8 mouse cellular contexts compared by ENCODE assay signal in genomic region chr9:107975399-107976386, GRCm38 (mm10). TPM values are rescaled to one million over a fixed set of nuclear protein-coding genes. Genes with fewer than 3 reads are reported as not detected.
DNase-seq lines count a peak whose midpoint lies in the region; ATAC-seq and TF ChIP-seq lines count a peak whose summit lies in the region.

Gene Uba7 (plus strand): TSS chr9:107975505.

- 37% methylated on average over 12 of the region's 12 CpGs for WGBS in heart, embryonic 13.5 days

- peaks cover 81% of the 10 kb centered on the region for H3K4me1 ChIP-seq in heart, embryonic 13.5 days

- peak within 1 kb of the TSS; percentile 81 for H3K9ac ChIP-seq in heart, embryonic 13.5 days

- DNase-seq in lung, adult 18-20 months = peak; percentile 36 to 48
- DNase-seq in lung, postnatal 14 days = no peak
- no peak for DNase-seq in adrenal gland, postnatal 4 days (ENCODE audit: low spot score in 2 of 2)
- peak; percentile 16 to 35 for DNase-seq in kidney, postnatal 4 days
- DNase-seq in left cerebral cortex, adult 11 months (ENCODE audit: low spot score) = no peak
- DNase-seq in left cerebral cortex, adult 8-10 months (ENCODE audit: low spot score in 2 of 2) = no peak

- H3ac ChIP-seq in myocyte (ENCODE audit: control insufficient read depth, insufficient read length) = no peak within 1 kb of the TSS

- peaks cover 41% of the 10 kb centered on the region for H3K36me3 ChIP-seq in heart, embryonic 13.5 days
- H3K36me3 ChIP-seq in myocyte (ENCODE audit: control insufficient read depth, insufficient read depth) = no peaks in the 10 kb centered on the region

- peak within 1 kb of the TSS; percentile 98 for H3K27ac ChIP-seq in heart, embryonic 13.5 days (replicated peaks)

- no peaks in the 10 kb centered on the region for H3K79me2 ChIP-seq in myocyte (ENCODE audit: control insufficient read depth, insufficient read depth)

- TF ChIP-seq POLR2A in myocyte (IDR thresholded peaks at IDR 0.05; ENCODE audit: insufficient read length, low read depth) = no peak

- H3K9me3 ChIP-seq in heart, embryonic 13.5 days = no peaks in the 10 kb centered on the region

- peak within 1 kb of the TSS; percentile 49 for H3K4me3 ChIP-seq in heart, embryonic 13.5 days
- no peak within 1 kb of the TSS for H3K4me3 ChIP-seq in myocyte

- ATAC-seq in heart, embryonic 13.5 days (ENCODE audit: extremely low read depth, insufficient number of reproducible peaks, low FRiP score, low TSS enrichment) = no peak; the same call in 1 of the 2 replicates

- H3K27me3 ChIP-seq in heart, embryonic 13.5 days (replicated peaks) = no peaks in the 10 kb centered on the region
- H3K27me3 ChIP-seq in myocyte (ENCODE audit: control insufficient read depth, insufficient read depth, insufficient read length) = no peaks in the 10 kb centered on the region

- peak within 1 kb of the TSS; percentile 81 for H3K4me2 ChIP-seq in heart, embryonic 13.5 days
- peak within 1 kb of the TSS; percentile 67 for H3K4me2 ChIP-seq in myocyte (ENCODE audit: low read depth)

TF ChIP-seq in myocyte, 11 proteins besides CTCF, POLR2A, EP300 and RAD21:
- no peak for TF ChIP-seq TCF3 (IDR thresholded peaks at IDR 0.05; ENCODE audit: insufficient read length, low read depth)
- TF ChIP-seq E2F4 (IDR thresholded peaks at IDR 0.05; ENCODE audit: insufficient read depth) = no peak
- TF ChIP-seq MYOG (IDR thresholded peaks at IDR 0.05; ENCODE audit: control insufficient read depth in 1 of 3, insufficient read depth in 1 of 3, insufficient read length in 2 of 3, low read depth in 2 of 3) = no peak
- no peak for TF ChIP-seq TCF12 (IDR thresholded peaks at IDR 0.05; ENCODE audit: insufficient read depth, poor library complexity, severe bottlenecking)
- TF ChIP-seq POLR2AphosphoS2 (IDR thresholded peaks at IDR 0.05; ENCODE audit: insufficient read length, low read depth) = no peak
- TF ChIP-seq SRF (IDR thresholded peaks at IDR 0.05; ENCODE audit: control insufficient read depth, insufficient read length, low read depth) = no peak
- TF ChIP-seq USF1 (IDR thresholded peaks at IDR 0.05; ENCODE audit: low read depth) = no peak
- no peak for TF ChIP-seq MAX (IDR thresholded peaks at IDR 0.05; ENCODE audit: low read depth)
- TF ChIP-seq CEBPB (IDR thresholded peaks at IDR 0.05; ENCODE audit: insufficient read depth, poor library complexity, severe bottlenecking) = no peak
- no peak for TF ChIP-seq MYOD1 (IDR thresholded peaks at IDR 0.05; ENCODE audit: control insufficient read depth in 1 of 3, insufficient read length in 2 of 3, low read depth in 2 of 3)
- TF ChIP-seq REST (IDR thresholded peaks at IDR 0.05; ENCODE audit: insufficient read depth, insufficient read length) = no peak
TF ChIP-seq in myocyte: peak in this region for 0.

RNA-seq across cellular contexts. Expression of gene Uba7, which starts in this region (rescaled TPM):
- total RNA-seq in adrenal gland, postnatal 4 days (2021) = 10 to 100 TPM; 21.8 to 32.0 TPM
- 31.7 and 35.0 TPM in 2 replicates for polyA plus RNA-seq in heart, embryonic 13.5 days (2015; fragmentation: Nextera tagmentation; extraction: Ambion mirVana)
- polyA plus RNA-seq in myocyte (2012; fragmentation: generic; extraction: Trizol) = 1.2 TPM
- 1 to 10 TPM; 6.1 to 8.4 (median 6.7) TPM for total RNA-seq in left cerebral cortex, adult 8-10 months (2022)

Comparison
In these comparisons a context has a peak if more than half of its experiments do, and no peak if none do; other contexts are left out.
1. RNA of gene Uba7 (polyA plus RNA-seq): 31.7 to 35.0 TPM in heart, embryonic 13.5 days; 1.2 TPM in myocyte (single experiment); every median in the first group is over 10 times any median in the second.
2. DNase-seq: peak in lung, adult 18-20 months (2 of 2) and kidney, postnatal 4 days (2 of 2); none in lung, postnatal 14 days (single experiment), adrenal gland, postnatal 4 days (0 of 2), left cerebral cortex, adult 11 months (single experiment) and left cerebral cortex, adult 8-10 months (0 of 2).